Mouse (Mus musculus) kidney, adult 2 months (tissue): ENCODE data around the gene Eif2b3.

Experiments used
- CTCF ChIP-seq: fragments of 200-500 bp; conservative IDR thresholded peaks from 2 replicates; pipeline ENCODE4 v1.5.1; 2011; ENCODE audit warnings: low read depth, mild to moderate bottlenecking, control low read depth, low read length, moderate library complexity, mixed read lengths; ENCODE audit not compliant: insufficient read depth, insufficient read length
- POLR2A ChIP-seq: fragments of 200-500 bp; IDR thresholded peaks from one replicate; pipeline ENCODE4 v1.6.1; 2011; ENCODE audit warnings: low read depth, low read length, control low read depth

- TF ChIP-seq CTCF (no peak), POLR2A (no peak)
These were observed 112.9 kb downstream of the Eif2b3 start for GRCm38 (mm10) chr4:117131890-117132793.
